Mouse (Mus musculus) ES-E14 (cell line): ENCODE measurements at regions not wholly inside any gene's neighbourhood (a gene's known extent, or its start where the extent isn't known, plus 50 kb on each side); places are given as distances from the start of the nearest gene placed in this dataset.

Experiments used
- DNase-seq: peaks from one replicate; pipeline ENCODE4 v3.0.0-alpha.2; 2013; ENCODE audit warnings: low read depth, low spot score
- H3K27ac ChIP-seq: 2 replicates; pipeline ENCODE4 v1.5.1; 2012; ENCODE audit warnings: low read depth, mild to moderate bottlenecking, low read length, moderate library complexity, mixed read lengths; ENCODE audit not compliant: poor library complexity, insufficient read depth, severe bottlenecking
- H3K36me3 ChIP-seq: 2 replicates; pipeline ENCODE4 v1.6.1; 2012; ENCODE audit warnings: mild to moderate bottlenecking, low read length, moderate library complexity, mixed read lengths; ENCODE audit not compliant: control insufficient read depth, poor library complexity, insufficient read depth, severe bottlenecking
- H3K4me1 ChIP-seq, 2 experiments: fragments of 150-350 bp in 1 of 2; sonication (generic) in 1 of 2; 2 replicates each; pipeline ENCODE4 v1.6.1; 2012; ENCODE audit warnings: low read length in 2 of 2, mild to moderate bottlenecking in 1 of 2, mixed read lengths in 1 of 2; ENCODE audit not compliant: control insufficient read depth in 2 of 2, insufficient read depth in 2 of 2, poor library complexity in 1 of 2
- H3K4me3 ChIP-seq, 2 experiments: fragments of 150-350 bp in 1 of 2; sonication (generic) in 1 of 2; 2 replicates each; pipeline ENCODE4 v1.5.1; 2012; ENCODE audit warnings: low read length in 2 of 2, low read depth in 1 of 2, mild to moderate bottlenecking in 1 of 2, mixed read lengths in 1 of 2; ENCODE audit not compliant: insufficient read depth in 1 of 2, poor library complexity in 1 of 2, severe bottlenecking in 1 of 2
- H3K9ac ChIP-seq: 2 replicates; pipeline ENCODE4 v1.6.1; 2012; ENCODE audit warnings: low read depth, mild to moderate bottlenecking, low read length, mixed read lengths; ENCODE audit not compliant: poor library complexity, insufficient read depth, severe bottlenecking
- H3K9me3 ChIP-seq: fragments of 150-350 bp; sonication (generic); 2 replicates; pipeline ENCODE4 v1.6.1; 2012; ENCODE audit warnings: low read depth, mild to moderate bottlenecking, low read length; ENCODE audit not compliant: control insufficient read depth, insufficient read depth
- CHD2 ChIP-seq: IDR thresholded peaks from 2 replicates; pipeline ENCODE4 v1.6.1; 2014; ENCODE audit warnings: mild to moderate bottlenecking, low read depth, low read length, inconsistent platforms
- HCFC1 ChIP-seq: IDR thresholded peaks from 2 replicates; pipeline ENCODE4 v1.6.1; 2012; ENCODE audit warnings: low read length, inconsistent platforms, borderline replicate concordance; ENCODE audit not compliant: insufficient read depth
- MAFK ChIP-seq: IDR thresholded peaks from 2 replicates; pipeline ENCODE4 v1.6.1; 2014; ENCODE audit warnings: mild to moderate bottlenecking, low read depth, low read length, inconsistent platforms; ENCODE audit not compliant: insufficient read depth
- ZC3H11A ChIP-seq: IDR thresholded peaks from 2 replicates; pipeline ENCODE4 v1.6.1; 2012; ENCODE audit warnings: low read depth, mild to moderate bottlenecking, inconsistent platforms, low read length, borderline replicate concordance
- ZNF384 ChIP-seq: IDR thresholded peaks from 2 replicates; pipeline ENCODE4 v1.6.1; 2012; ENCODE audit warnings: low read depth, low read length, inconsistent platforms
- in situ Hi-C, 2 experiments: fragments of 600-800 bp; cut with MboI; formaldehyde crosslinking; loops; one replicate each; pipeline ENCODE4 v1.15.1; 2025; ENCODE audit warnings: low sequenced_read_pairs in 2 of 2, inconsistent platforms in 1 of 2; ENCODE audit not compliant: unreplicated experiment in 2 of 2

DNA sequence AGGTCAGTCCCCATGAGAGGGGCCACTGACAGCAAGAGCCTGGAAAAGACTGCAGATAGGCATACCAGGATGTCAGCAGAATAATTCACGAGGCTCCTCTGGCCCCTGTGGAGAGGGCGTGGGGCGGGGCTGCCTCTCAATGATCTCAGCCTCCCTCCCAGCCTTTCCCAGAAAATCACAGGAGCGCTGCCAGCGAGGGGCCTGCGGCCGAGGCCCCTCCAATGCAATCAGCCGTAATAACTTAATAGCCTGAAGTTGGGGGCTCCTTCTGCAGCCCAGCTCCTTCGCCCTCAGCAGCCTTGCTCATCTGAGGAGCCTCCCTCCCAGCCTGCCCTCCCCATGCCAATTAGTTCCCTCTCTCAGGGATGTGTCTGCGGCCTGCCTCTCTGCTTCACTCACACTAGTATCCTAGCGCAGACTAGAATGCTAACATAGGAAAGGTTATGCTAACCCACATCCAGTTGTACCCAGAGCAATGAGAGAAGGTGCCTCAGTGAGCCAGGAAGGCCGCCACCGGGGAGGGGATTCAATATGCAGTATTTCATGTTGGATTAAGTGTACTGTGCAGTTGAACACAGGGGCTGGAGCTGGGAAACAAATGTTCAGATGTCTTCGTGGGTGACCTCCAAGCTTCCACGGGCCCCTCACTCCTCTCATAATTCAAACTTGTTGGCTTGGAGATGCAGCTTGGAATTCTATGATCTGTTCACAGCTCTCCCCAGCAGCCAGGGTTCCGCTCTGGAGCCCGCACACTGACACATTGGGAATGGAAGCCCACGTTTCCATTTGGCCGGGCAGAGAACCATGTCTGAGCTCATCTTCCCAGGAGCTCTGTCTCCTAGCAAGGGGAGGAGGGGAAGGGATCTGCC lies 67.5 kb upstream of the Stx16 start:
- Histone ChIP-seq H3K9me3 (no peaks in the 10 kb centered on the region), H3K9ac (no peak overlapping the region), H3K4me3 (peak overlapping the region in 1 of 2 experiments; percentile 15; a peak in 1 of 4 replicates), H3K36me3 (no peaks in the 10 kb centered on the region), H3K27ac (no peak overlapping the region), H3K4me1 (peaks cover 0 to 5% of the 10 kb centered on the region in 2 experiments; a peak in 2 of 4 replicates)
- DNase-seq, result no peak
- in situ Hi-C loops, result no loop called here
- TF ChIP-seq CHD2 (no peak), ZNF384 (no peak), ZC3H11A (no peak), MAFK (no peak), HCFC1 (no peak)

GRCm38 (mm10) chr2:174010038-174010437 lies 66.1 kb upstream of the Stx16 start:
- no peak overlapping the region for H3K9ac ChIP-seq
- no peak for DNase-seq
- peaks cover 0 to 5% of the 10 kb centered on the region in 2 experiments; a peak in 2 of 4 replicates for H3K4me1 ChIP-seq
- TF ChIP-seq HCFC1, result no peak
- no peak for TF ChIP-seq MAFK
- no peak for TF ChIP-seq CHD2
- in situ Hi-C loops, result no loop called here
- no peak overlapping the region for H3K4me3 ChIP-seq
- no peak overlapping the region for H3K27ac ChIP-seq
- H3K36me3 ChIP-seq, result no peaks in the 10 kb centered on the region
- no peaks in the 10 kb centered on the region for H3K9me3 ChIP-seq

- no peak for DNase-seq
- TF ChIP-seq MAFK, result no peak
- TF ChIP-seq ZC3H11A, result no peak
- TF ChIP-seq CHD2, result no peak
- TF ChIP-seq ZNF384, result no peak
- no peak for TF ChIP-seq HCFC1
- in situ Hi-C loops, result no loop called here
- no peaks in the 10 kb centered on the region for H3K36me3 ChIP-seq
- no peak overlapping the region for H3K27ac ChIP-seq
- H3K9me3 ChIP-seq, result no peaks in the 10 kb centered on the region
- no peak overlapping the region for H3K4me3 ChIP-seq
- peaks cover 0 to 9% of the 10 kb centered on the region in 2 experiments; a peak in 2 of 4 replicates for H3K4me1 ChIP-seq
- no peak overlapping the region for H3K9ac ChIP-seq
Observed at GRCm38 (mm10) chr2:174011399-174011798, 64.7 kb upstream of the Stx16 start.

GRCm38 (mm10) chr2:174014361-174014760 lies 61.7 kb upstream of the Stx16 start:
- H3K9me3 ChIP-seq, result no peaks in the 10 kb centered on the region
- H3K36me3 ChIP-seq, result no peaks in the 10 kb centered on the region
- no peak overlapping the region for H3K9ac ChIP-seq
- peaks cover 0 to 5% of the 10 kb centered on the region in 2 experiments; a peak in 1 of 4 replicates for H3K4me1 ChIP-seq
- H3K4me3 ChIP-seq, result no peak overlapping the region
- DNase-seq, result no peak
- TF ChIP-seq HCFC1, result no peak
- no peak for TF ChIP-seq MAFK
- TF ChIP-seq ZC3H11A, result no peak
- TF ChIP-seq CHD2, result no peak
- in situ Hi-C loops, result no loop called here
- H3K27ac ChIP-seq, result no peak overlapping the region

GRCm38 (mm10) chr2:174015283-174015682 lies 60.8 kb upstream of the Stx16 start:
- no peak overlapping the region for H3K27ac ChIP-seq
- peak overlapping the region in 1 of 2 experiments; percentile 32; a peak in 3 of 4 replicates for H3K4me3 ChIP-seq
- TF ChIP-seq CHD2 (no peak), ZC3H11A (no peak), HCFC1 (no peak), ZNF384 (no peak), MAFK (no peak)
- H3K9me3 ChIP-seq, result no peaks in the 10 kb centered on the region
- in situ Hi-C loops, result no loop called here
- no peak for DNase-seq
- H3K9ac ChIP-seq, result no peak overlapping the region
- H3K36me3 ChIP-seq, result no peaks in the 10 kb centered on the region
- peaks cover 0 to 5% of the 10 kb centered on the region in 2 experiments; a peak in 1 of 4 replicates for H3K4me1 ChIP-seq
